Mouse (Mus musculus): Measurements from ENCODE around the gene Srpk3. TPM values are rescaled to one million over a fixed set of nuclear protein-coding genes. Genes with fewer than 3 reads are reported as not detected.

Srpk3 gene
- polyA plus RNA-seq, 1 experiment from 2014 or later: 1.7 TPM

- no peak overlapping the region for H3K27ac ChIP-seq (ENCODE audit: low read depth)
- 20% methylated on average over 17 of the region's 17 CpGs for WGBS (ENCODE audit: insufficient replicate concordance)
- H3K4me3 ChIP-seq (ENCODE audit: low read depth, low read length): no peak overlapping the region
- peaks cover 24% of the 10 kb centered on the region for H3K27me3 ChIP-seq (ENCODE audit: insufficient read depth, low read length)
- no peak overlapping the region for H3K4me2 ChIP-seq (ENCODE audit: low read depth, low read length)
- DNase-seq (no peak), ATAC-seq (no peak)
- TF ChIP-seq EP300 (IDR thresholded peaks at IDR 0.05; ENCODE audit: low read depth) (no peak), CTCF (IDR thresholded peaks at IDR 0.05; ENCODE audit: low read depth) (no peak)
- H3K4me1 ChIP-seq (ENCODE audit: insufficient read depth): 0 out of 2 replicates have a peak, but pooled peaks cover 3% of the 10 kb centered on the region
- no peaks in the 10 kb centered on the region for H3K36me3 ChIP-seq (replicated peaks; ENCODE audit: insufficient read depth, low read length)
- H3K9me3 ChIP-seq (ENCODE audit: low read length): no peaks in the 10 kb centered on the region
- no peak overlapping the region for H3K9ac ChIP-seq (replicated peaks)
These were observed 49.5 kb downstream of the Srpk3 start for GRCm38 (mm10) chrX:73823747-73824146.

GRCm38 (mm10) chrX:73824185-73825151, 50.3 kb downstream of the Srpk3 start, which contains the start of gene Pdzd4:
Gene Pdzd4 (minus strand): TSS chrX:73824969.
- 0 out of 2 replicates have a peak, but pooled peaks cover 3% of the 10 kb centered on the region for H3K4me1 ChIP-seq (ENCODE audit: insufficient read depth)
- H3K27ac ChIP-seq (ENCODE audit: low read depth): no peak within 1 kb of the TSS
- WGBS (ENCODE audit: insufficient replicate concordance): 14% methylated on average over 61 of the region's 84 CpGs
- TF ChIP-seq EP300 (IDR thresholded peaks at IDR 0.05; ENCODE audit: low read depth): no peak
- TF ChIP-seq CTCF (IDR thresholded peaks at IDR 0.05; ENCODE audit: low read depth): no peak
- peak within 1 kb of the TSS; percentile 52 for H3K4me3 ChIP-seq (ENCODE audit: low read depth, low read length)
- ATAC-seq (peak; percentile 21; the same call in 1 of the 2 replicates), DNase-seq (peak; percentile 31)
- no peaks in the 10 kb centered on the region for H3K9me3 ChIP-seq (ENCODE audit: low read length)
- no peaks in the 10 kb centered on the region for H3K36me3 ChIP-seq (replicated peaks; ENCODE audit: insufficient read depth, low read length)
- peaks cover 24% of the 10 kb centered on the region for H3K27me3 ChIP-seq (ENCODE audit: insufficient read depth, low read length)
- peak within 1 kb of the TSS; percentile 74 for H3K4me2 ChIP-seq (ENCODE audit: low read depth, low read length)
- peak within 1 kb of the TSS; percentile 44; the same call in 1 of the 2 replicates for H3K9ac ChIP-seq (replicated peaks)

Other genes with a start within 250 kb of the Srpk3 start
- 3.9 and 4.2 TPM in 2 replicates for gene Dusp9, start 135.0 kb upstream of the Srpk3 start, polyA plus RNA-seq (2015; fragmentation: Nextera tagmentation; extraction: Ambion mirVana)
- gene Pnck, start 114.3 kb upstream of the Srpk3 start, polyA plus RNA-seq (2015; fragmentation: Nextera tagmentation; extraction: Ambion mirVana): 0.61 and 0.66 TPM in 2 replicates
- 0.72 and 0.81 TPM in 2 replicates for gene Slc6a8, start 101.3 kb upstream of the Srpk3 start, polyA plus RNA-seq (2015; fragmentation: Nextera tagmentation; extraction: Ambion mirVana)
- 143 and 144 TPM in 2 replicates for gene Bcap31, start 58.2 kb upstream of the Srpk3 start, polyA plus RNA-seq (2015; fragmentation: Nextera tagmentation; extraction: Ambion mirVana)
- 7.0 and 7.5 TPM in 2 replicates for gene Abcd1, start 57.8 kb upstream of the Srpk3 start, polyA plus RNA-seq (2015; fragmentation: Nextera tagmentation; extraction: Ambion mirVana)
- gene Plxnb3, start 17.3 kb upstream of the Srpk3 start, polyA plus RNA-seq (2015; fragmentation: Nextera tagmentation; extraction: Ambion mirVana): 0.15 and 0.23 TPM in 2 replicates
- 83.7 and 88.1 TPM in 2 replicates for gene Idh3g, start 12.5 kb downstream of the Srpk3 start, polyA plus RNA-seq (2015; fragmentation: Nextera tagmentation; extraction: Ambion mirVana)
- gene Ssr4, start 12.6 kb downstream of the Srpk3 start, polyA plus RNA-seq (2015; fragmentation: Nextera tagmentation; extraction: Ambion mirVana): 183 and 185 TPM in 2 replicates
- 0.04 and 0.06 TPM in 2 replicates for gene Pdzd4, start 50.6 kb downstream of the Srpk3 start, polyA plus RNA-seq (2015; fragmentation: Nextera tagmentation; extraction: Ambion mirVana)
- 0.08 and 0.09 TPM in 2 replicates for gene Avpr2, start 117.7 kb downstream of the Srpk3 start, polyA plus RNA-seq (2015; fragmentation: Nextera tagmentation; extraction: Ambion mirVana)
- gene L1cam, start 121.7 kb downstream of the Srpk3 start, polyA plus RNA-seq (2015; fragmentation: Nextera tagmentation; extraction: Ambion mirVana): 0.06 and 0.12 TPM in 2 replicates
- gene Arhgap4, start 147.5 kb downstream of the Srpk3 start, polyA plus RNA-seq (2015; fragmentation: Nextera tagmentation; extraction: Ambion mirVana): 5.1 and 5.2 TPM in 2 replicates
- 48.9 and 51.8 TPM in 2 replicates for gene Naa10, start 147.5 kb downstream of the Srpk3 start, polyA plus RNA-seq (2015; fragmentation: Nextera tagmentation; extraction: Ambion mirVana)
- gene Renbp, start 156.4 kb downstream of the Srpk3 start, polyA plus RNA-seq (2015; fragmentation: Nextera tagmentation; extraction: Ambion mirVana): 22.3 and 22.6 TPM in 2 replicates
- 14.6 and 16.4 TPM in 2 replicates for gene Hcfc1, start 192.0 kb downstream of the Srpk3 start, polyA plus RNA-seq (2015; fragmentation: Nextera tagmentation; extraction: Ambion mirVana)
- gene Irak1, start 249.5 kb downstream of the Srpk3 start, polyA plus RNA-seq (2015; fragmentation: Nextera tagmentation; extraction: Ambion mirVana): 17.9 and 18.7 TPM in 2 replicates